8 mouse cellular contexts compared by ENCODE assay signal in genomic region chr1:90999911-91000601, GRCm38 (mm10). TPM values are rescaled to one million over a fixed set of nuclear protein-coding genes. Genes with fewer than 3 reads are reported as not detected.
DNase-seq lines count a peak whose midpoint lies in the region; ATAC-seq and TF ChIP-seq lines count a peak whose summit lies in the region.

No protein-coding gene starts in this region.

- no peak overlapping the region for H3K9ac ChIP-seq in neural tube, embryonic 11.5 days (ENCODE audit: low read length)
- peak overlapping the region; percentile 100 for H3K9ac ChIP-seq in heart, embryonic 14.5 days (ENCODE audit: low read length)
- H3K9ac ChIP-seq in limb, embryonic 14.5 days (ENCODE audit: low read depth, low read length, severe bottlenecking), result peak overlapping the region; percentile 83; the same call in 1 of the 2 replicates

- no peaks in the 10 kb centered on the region for H3K27me3 ChIP-seq in neural tube, embryonic 11.5 days (ENCODE audit: control insufficient read depth, insufficient read depth, low read length)
- H3K27me3 ChIP-seq in heart, embryonic 14.5 days (ENCODE audit: control insufficient read depth, insufficient read depth, low read length), result no peaks in the 10 kb centered on the region
- H3K27me3 ChIP-seq in limb, embryonic 14.5 days (ENCODE audit: control insufficient read depth, insufficient read depth, low read length), result no peaks in the 10 kb centered on the region

- no peak overlapping the region for H3K27ac ChIP-seq in neural tube, embryonic 11.5 days (ENCODE audit: low read depth, low read length)
- H3K27ac ChIP-seq in heart, embryonic 14.5 days (replicated peaks in 1 of 2; ENCODE audit: control insufficient read depth in 1 of 2, insufficient read depth in 1 of 2, low read depth in 2 of 2, low read length in 2 of 2), result peak overlapping the region; percentile 98 to 99
- no peak overlapping the region for H3K27ac ChIP-seq in limb, embryonic 14.5 days (replicated peaks; ENCODE audit: low read depth, low read length)

- H3K4me2 ChIP-seq in neural tube, embryonic 11.5 days (ENCODE audit: low read depth), result peak overlapping the region; percentile 98; the same call in 1 of the 2 replicates
- peak overlapping the region; percentile 70 for H3K4me2 ChIP-seq in heart, embryonic 14.5 days (ENCODE audit: low read length)
- H3K4me2 ChIP-seq in limb, embryonic 14.5 days (replicated peaks; ENCODE audit: low read depth, low read length, severe bottlenecking), result peak overlapping the region; percentile 98; the same call in 1 of the 2 replicates

- peaks cover 11% of the 10 kb centered on the region for H3K4me1 ChIP-seq in neural tube, embryonic 11.5 days (ENCODE audit: control insufficient read depth, insufficient read depth, low read length)
- peaks cover 35 to 58% of the 10 kb centered on the region in 2 experiments for H3K4me1 ChIP-seq in heart, embryonic 14.5 days (ENCODE audit: control insufficient read depth in 2 of 2, insufficient read depth in 2 of 2, low read length in 2 of 2)
- H3K4me1 ChIP-seq in limb, embryonic 14.5 days (ENCODE audit: control insufficient read depth, insufficient read depth, low read length), result peaks cover 11% of the 10 kb centered on the region; the same call in 1 of the 2 replicates

- no peaks in the 10 kb centered on the region for H3K9me3 ChIP-seq in neural tube, embryonic 11.5 days (ENCODE audit: control insufficient read depth, low read length)
- H3K9me3 ChIP-seq in heart, embryonic 14.5 days (ENCODE audit: control insufficient read depth, low read length), result 0 out of 2 replicates have a peak, but pooled peaks cover 3% of the 10 kb centered on the region
- H3K9me3 ChIP-seq in limb, embryonic 14.5 days (ENCODE audit: control insufficient read depth, low read length), result no peaks in the 10 kb centered on the region

- no peak for TF ChIP-seq POLR2A in limb, embryonic 14.5 days (IDR thresholded peaks at IDR 0.05; ENCODE audit: borderline replicate concordance, extremely low read depth, insufficient read depth, insufficient read length)

- no peak for DNase-seq in neural tube, embryonic 11.5 days (ENCODE audit: low spot score)
- DNase-seq in neural tube, embryonic 10.5 days (ENCODE audit: extremely low spot score, low spot score), result no peak
- no peak for DNase-seq in limb, embryonic 14.5 days (ENCODE audit: low spot score)
- DNase-seq in thymus, postnatal 36 days, result no peak
- no peak for DNase-seq in cerebellum, adult 9-11 months
- no peak for DNase-seq in thymus, postnatal 14 days

- ATAC-seq in neural tube, embryonic 11.5 days (ENCODE audit: insufficient read depth, low FRiP score, low TSS enrichment), result no peak; the same call in 1 of the 2 replicates
- ATAC-seq in heart, embryonic 14.5 days (ENCODE audit: insufficient number of reproducible peaks, insufficient read depth, low FRiP score, low read depth), result peak; percentile 48; the same call in 1 of the 2 replicates
- no peak for ATAC-seq in limb, embryonic 14.5 days (ENCODE audit: low FRiP score, low read depth)
- no peak for ATAC-seq in CD4-positive, CD25-positive, alpha-beta regulatory T cell, adult 4 months

- no peak overlapping the region; the same call in 1 of the 2 replicates for H3K4me3 ChIP-seq in neural tube, embryonic 11.5 days (ENCODE audit: low read depth, low read length)
- H3K4me3 ChIP-seq in heart, embryonic 14.5 days (ENCODE audit: control insufficient read depth in 1 of 2, insufficient read depth in 1 of 2, low read depth in 1 of 2, low read length in 2 of 2), result peak overlapping the region; percentile 72 to 95
- peak overlapping the region; percentile 73 for H3K4me3 ChIP-seq in limb, embryonic 14.5 days (replicated peaks; ENCODE audit: low read length)

- H3K36me3 ChIP-seq in neural tube, embryonic 11.5 days (ENCODE audit: control insufficient read depth, insufficient read depth, low read length), result no peaks in the 10 kb centered on the region
- H3K36me3 ChIP-seq in heart, embryonic 14.5 days (ENCODE audit: control insufficient read depth, insufficient read depth, low read length), result peaks cover 8% of the 10 kb centered on the region; the same call in 1 of the 2 replicates
- no peaks in the 10 kb centered on the region for H3K36me3 ChIP-seq in limb, embryonic 14.5 days (ENCODE audit: control insufficient read depth, insufficient read depth, low read length)

- 71% methylated on average over 10 of the region's 10 CpGs for WGBS in neural tube, embryonic 11.5 days
- 24% methylated on average over 10 of the region's 10 CpGs for WGBS in heart, embryonic 14.5 days
- 54% methylated on average over 10 of the region's 10 CpGs for WGBS in limb, embryonic 14.5 days

RNA-seq across cellular contexts. Expression of gene Lrrfip1, which starts 1.5 kb away (rescaled TPM):
- polyA plus RNA-seq in neural tube, embryonic 11.5 days (2014; fragmentation: Nextera tagmentation; extraction: Ambion mirVana), result 26.9 and 29.9 TPM in 2 replicates
- polyA plus RNA-seq in heart, embryonic 14.5 days (2014; fragmentation: Nextera tagmentation; extraction: Ambion mirVana), result 151 and 161 TPM in 2 replicates
- polyA plus RNA-seq in limb, embryonic 14.5 days (2012; rRNA removed), result 27.6 and 41.6 TPM in 2 replicates
- polyA plus RNA-seq in limb, embryonic 14.5 days (2014; fragmentation: Nextera tagmentation; extraction: Ambion mirVana), result 41.6 and 44.3 TPM in 2 replicates
- polyA plus RNA-seq in CD4-positive, CD25-positive, alpha-beta regulatory T cell, adult 4 months (2017; shearing (Covaris generic)), result 100 to 1,000 TPM; 175 to 217 TPM

RNA-seq across cellular contexts. Expression of gene Rab17, which starts 30.6 kb away (rescaled TPM):
- 0.15 and 0.38 TPM in 2 replicates for polyA plus RNA-seq in neural tube, embryonic 11.5 days (2014; fragmentation: Nextera tagmentation; extraction: Ambion mirVana)
- polyA plus RNA-seq in heart, embryonic 14.5 days (2014; fragmentation: Nextera tagmentation; extraction: Ambion mirVana), result 2.5 and 2.7 TPM in 2 replicates
- 0.76 and 0.78 TPM in 2 replicates for polyA plus RNA-seq in limb, embryonic 14.5 days (2012; rRNA removed)
- 1.0 and 1.6 TPM in 2 replicates for polyA plus RNA-seq in limb, embryonic 14.5 days (2014; fragmentation: Nextera tagmentation; extraction: Ambion mirVana)
- polyA plus RNA-seq in CD4-positive, CD25-positive, alpha-beta regulatory T cell, adult 4 months (2017; shearing (Covaris generic)), result not detected

RNA-seq across cellular contexts. Expression of gene Prlh, which starts 47.1 kb away (rescaled TPM):
- polyA plus RNA-seq in neural tube, embryonic 11.5 days (2014; fragmentation: Nextera tagmentation; extraction: Ambion mirVana), result not detected in 2 replicates
- polyA plus RNA-seq in heart, embryonic 14.5 days (2014; fragmentation: Nextera tagmentation; extraction: Ambion mirVana), result not detected in 2 replicates
- polyA plus RNA-seq in limb, embryonic 14.5 days (2012; rRNA removed), result not detected in 2 replicates
- not detected in 2 replicates for polyA plus RNA-seq in limb, embryonic 14.5 days (2014; fragmentation: Nextera tagmentation; extraction: Ambion mirVana)
- not detected for polyA plus RNA-seq in CD4-positive, CD25-positive, alpha-beta regulatory T cell, adult 4 months (2017; shearing (Covaris generic))

Comparison
In these comparisons a context has a peak if more than half of its experiments do, and no peak if none do; other contexts are left out.
1. H3K27ac ChIP-seq: peak in heart, embryonic 14.5 days (2 of 2); none in neural tube, embryonic 11.5 days (single experiment) and limb, embryonic 14.5 days (single experiment).
2. Peak in every context shown above with its lines, with median percentiles within 50 percentile points of each other: H3K4me2 ChIP-seq.